Mouse (Mus musculus): Measurements from ENCODE around the gene Mgmt.

Gene Mgmt

GRCm38 (mm10) chr7:137001215-137001614 lies 106.8 kb downstream of the Mgmt start:
- no peak for DNase-seq (ENCODE audit: low spot score in 2 of 2)

DNA sequence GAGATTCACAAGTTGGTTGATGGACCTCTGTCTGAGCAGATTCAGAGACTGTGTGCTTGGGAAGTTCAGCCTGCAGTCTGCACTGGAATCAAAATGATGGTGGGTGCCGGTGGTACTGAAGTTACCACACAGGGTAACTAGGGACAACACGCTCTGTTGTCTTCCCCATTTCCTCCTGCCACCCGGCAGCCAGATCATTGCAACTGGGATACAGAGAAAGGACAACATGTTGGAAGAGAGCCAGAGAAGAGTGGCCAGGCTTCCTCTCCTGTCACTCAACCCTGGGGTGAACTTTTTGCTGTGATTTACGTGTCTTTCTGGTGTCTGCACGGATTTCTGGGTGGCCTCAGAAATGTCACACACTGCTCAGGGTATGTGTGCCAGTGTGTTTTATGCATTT lies 107.4 kb downstream of the Mgmt start:
- DNase-seq (ENCODE audit: low spot score in 2 of 2): no peak

DNA sequence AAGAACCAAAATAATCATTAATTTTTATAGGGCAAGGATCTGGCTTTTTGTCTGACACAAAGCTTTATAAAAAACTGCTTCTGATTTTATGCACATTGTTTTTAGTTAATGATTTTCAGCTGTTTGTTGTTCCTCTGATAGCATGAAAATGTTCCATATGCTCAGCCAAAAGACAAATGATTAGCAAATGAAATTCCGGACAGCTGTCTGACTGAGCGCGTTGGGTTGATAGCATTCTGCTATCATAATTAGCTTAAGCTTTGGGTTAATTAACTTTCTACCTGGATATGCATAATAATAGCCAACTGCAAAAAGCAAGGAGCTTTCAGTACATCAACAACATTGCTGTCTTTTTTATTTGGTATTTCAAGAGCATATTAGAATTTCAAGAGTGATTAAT lies 108.0 kb downstream of the Mgmt start:
- no peak for DNase-seq (ENCODE audit: low spot score in 2 of 2)

GRCm38 (mm10) chr7:137005293-137005692 lies 110.9 kb downstream of the Mgmt start:
- no peak for DNase-seq (ENCODE audit: low spot score in 2 of 2)

- DNase-seq (ENCODE audit: low spot score in 2 of 2): no peak
These were observed 113.9 kb downstream of the Mgmt start for GRCm38 (mm10) chr7:137008321-137008720.

DNA sequence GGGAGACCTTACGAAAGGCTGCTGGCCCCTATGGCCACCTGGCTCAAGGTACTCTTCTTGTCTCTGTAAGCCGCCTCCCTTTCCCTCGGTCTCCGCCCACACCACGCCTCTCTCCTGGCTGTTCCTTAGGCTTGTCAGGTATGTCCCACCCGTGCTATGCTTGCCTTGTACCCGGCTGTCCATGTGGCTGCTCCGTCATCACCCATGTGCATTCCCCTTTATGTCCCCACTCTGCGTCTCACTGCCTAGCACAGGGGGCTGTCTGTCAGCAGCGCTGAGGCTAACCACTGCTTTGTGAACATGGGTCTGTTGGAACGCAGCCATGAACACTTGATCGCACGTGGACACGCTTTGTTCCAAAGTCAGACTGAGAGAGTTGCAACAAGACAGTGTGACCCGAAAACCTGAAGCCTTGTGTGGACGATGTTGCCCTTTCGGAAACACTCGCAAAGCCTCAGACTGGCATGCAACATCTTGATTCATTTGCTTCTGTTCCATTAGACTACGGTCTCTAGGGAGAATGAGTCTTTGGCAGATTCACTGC lies 115.4 kb downstream of the Mgmt start:
- no peak for DNase-seq (ENCODE audit: low spot score in 2 of 2)

DNA sequence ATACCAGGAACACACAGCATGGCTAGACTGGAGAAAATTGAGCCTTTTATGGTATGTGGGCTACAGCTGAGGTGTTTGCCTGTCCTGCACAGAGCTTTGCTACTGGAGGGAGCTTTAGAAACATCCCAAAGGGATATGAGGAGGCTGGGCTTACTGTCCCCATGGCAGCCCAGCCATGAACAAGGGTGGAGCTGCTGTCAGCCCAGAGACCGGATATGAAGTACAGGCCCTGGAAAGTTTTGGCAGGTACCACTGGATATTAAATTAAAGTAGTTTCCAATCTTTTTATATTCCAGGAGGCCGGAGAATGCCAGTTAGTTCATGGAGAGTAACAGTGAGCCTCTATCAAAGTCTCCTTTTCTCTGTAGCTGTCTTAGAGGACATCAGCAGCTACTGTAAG lies 116.0 kb downstream of the Mgmt start:
- no peak for DNase-seq (ENCODE audit: low spot score in 2 of 2)

- DNase-seq (ENCODE audit: low spot score in 2 of 2): no peak
These were observed 118.3 kb downstream of the Mgmt start for GRCm38 (mm10) chr7:137012687-137013086.

- DNase-seq (ENCODE audit: low spot score in 2 of 2): no peak
These were observed 119.0 kb downstream of the Mgmt start for GRCm38 (mm10) chr7:137013433-137013832.

DNA sequence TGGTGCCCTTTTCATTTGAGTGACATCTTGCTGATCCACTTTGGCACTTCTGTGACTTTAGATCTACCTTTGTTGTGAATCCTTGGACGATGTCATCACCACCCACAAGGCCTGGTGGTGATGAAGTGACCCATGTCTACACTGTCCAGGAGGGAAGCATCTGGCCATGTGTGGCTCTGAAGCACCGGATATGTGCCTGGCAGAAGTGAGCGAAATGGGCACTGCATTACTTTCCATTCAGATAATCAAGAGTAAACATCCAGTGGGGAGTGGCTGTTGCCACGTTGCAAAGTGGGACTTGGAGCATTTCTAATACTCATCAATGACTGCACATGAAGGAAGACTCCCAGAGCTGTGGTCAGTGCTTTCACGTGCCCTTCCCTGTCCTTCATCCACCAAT lies 124.2 kb downstream of the Mgmt start:
- no peak for DNase-seq (ENCODE audit: low spot score in 2 of 2)

GRCm38 (mm10) chr7:137020195-137020594 lies 125.8 kb downstream of the Mgmt start:
- no peak for DNase-seq (ENCODE audit: low spot score in 2 of 2)

- DNase-seq (ENCODE audit: low spot score in 2 of 2): no peak
These were observed 136.4 kb downstream of the Mgmt start for GRCm38 (mm10) chr7:137030789-137031188.

GRCm38 (mm10) chr7:137033177-137033576 lies 138.8 kb downstream of the Mgmt start:
- DNase-seq (ENCODE audit: low spot score in 2 of 2): no peak

DNA sequence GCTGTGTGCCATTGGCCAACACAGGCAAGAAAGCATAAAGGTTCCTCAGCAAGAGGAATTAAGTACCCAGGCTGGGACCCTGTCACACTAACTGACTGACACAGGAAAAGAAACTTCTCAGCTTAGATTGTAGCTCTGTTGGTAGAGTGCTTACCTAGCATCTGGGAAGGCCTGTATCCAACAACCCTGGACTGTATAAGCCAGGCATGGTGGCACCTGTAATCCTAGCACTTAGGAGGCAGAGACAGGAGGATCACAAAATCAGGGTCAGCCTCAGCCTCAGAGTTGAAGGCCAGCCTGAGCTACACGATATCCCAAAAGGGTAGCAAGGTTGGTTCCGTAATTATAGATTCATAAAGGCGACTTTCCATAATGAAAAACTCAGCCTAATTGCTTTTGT lies 140.6 kb downstream of the Mgmt start:
- DNase-seq (ENCODE audit: low spot score in 2 of 2): no peak

DNA sequence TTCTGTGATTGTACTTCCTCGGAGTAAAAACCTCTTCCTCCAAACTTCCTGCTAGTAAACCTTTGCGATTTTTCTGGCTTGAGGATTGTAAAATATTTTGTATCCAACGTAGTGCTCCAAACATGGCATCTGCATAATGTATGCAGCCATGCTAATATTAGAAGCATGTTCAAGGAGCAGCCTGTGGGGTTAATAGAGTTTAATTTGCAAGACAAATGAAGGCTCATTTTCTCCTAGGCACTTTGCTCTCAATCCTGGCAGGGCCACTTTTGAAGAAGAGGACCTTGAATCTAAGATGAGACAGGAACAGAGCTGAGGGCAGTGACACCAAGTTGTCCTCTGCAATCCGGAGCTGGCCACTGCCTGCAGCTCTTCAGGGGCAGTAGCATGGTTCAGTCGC lies 141.5 kb downstream of the Mgmt start:
- DNase-seq (ENCODE audit: low spot score in 2 of 2): no peak

DNA sequence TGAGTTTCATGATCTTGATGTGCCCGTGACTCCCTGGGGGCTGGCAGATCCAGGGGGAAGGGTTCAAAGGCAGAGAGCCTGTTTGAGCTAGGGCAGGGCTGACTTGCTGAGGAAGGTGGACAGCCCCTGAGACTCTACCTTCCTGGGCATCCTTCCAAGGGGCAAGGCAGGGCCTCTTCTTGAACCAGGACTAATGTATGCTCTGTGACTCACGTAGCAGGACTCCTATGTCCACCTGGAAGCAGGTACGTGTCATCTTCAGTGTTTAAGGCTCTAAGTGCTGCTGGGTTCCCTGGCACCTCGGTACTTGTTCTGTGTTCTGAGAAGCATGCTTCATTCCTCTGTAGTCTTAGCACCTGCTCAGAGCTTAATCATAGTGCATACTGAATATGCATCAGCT lies 143.1 kb downstream of the Mgmt start:
- DNase-seq (ENCODE audit: low spot score in 2 of 2): no peak

- DNase-seq (ENCODE audit: low spot score in 2 of 2): no peak
These were observed 143.5 kb downstream of the Mgmt start for GRCm38 (mm10) chr7:137037872-137038271.

DNA sequence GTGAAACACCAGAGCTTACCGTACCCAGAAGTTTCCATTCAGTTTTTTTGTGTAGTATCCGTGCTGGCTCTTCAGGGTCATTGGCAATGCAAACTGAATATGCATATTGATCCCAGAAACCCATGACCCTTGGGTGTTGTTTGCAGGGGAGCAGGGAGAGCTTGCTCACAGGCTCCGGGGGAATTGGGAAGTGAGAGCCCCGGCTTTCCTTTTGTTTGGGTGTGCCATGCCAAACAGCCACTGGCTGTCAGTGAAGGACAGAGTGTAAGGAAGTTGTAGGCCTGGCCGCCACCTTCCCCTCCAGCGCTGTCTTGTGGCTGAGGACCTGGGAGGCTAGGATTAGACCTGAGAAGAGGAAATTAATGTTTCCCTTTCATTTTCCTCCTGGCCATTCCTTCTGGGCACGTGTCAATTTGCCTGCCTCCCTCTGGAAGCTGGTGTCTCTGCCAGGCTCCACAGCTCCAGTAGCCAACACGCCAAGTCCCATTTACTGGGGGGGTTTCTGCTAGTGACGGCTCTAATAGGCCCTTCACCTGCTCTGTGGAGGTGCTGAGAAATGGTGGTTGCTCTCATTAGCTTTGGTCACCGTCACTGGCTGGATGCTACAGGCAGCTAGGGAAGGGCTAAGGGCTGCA lies 144.0 kb downstream of the Mgmt start:
- no peak for DNase-seq (ENCODE audit: low spot score in 2 of 2)

DNA sequence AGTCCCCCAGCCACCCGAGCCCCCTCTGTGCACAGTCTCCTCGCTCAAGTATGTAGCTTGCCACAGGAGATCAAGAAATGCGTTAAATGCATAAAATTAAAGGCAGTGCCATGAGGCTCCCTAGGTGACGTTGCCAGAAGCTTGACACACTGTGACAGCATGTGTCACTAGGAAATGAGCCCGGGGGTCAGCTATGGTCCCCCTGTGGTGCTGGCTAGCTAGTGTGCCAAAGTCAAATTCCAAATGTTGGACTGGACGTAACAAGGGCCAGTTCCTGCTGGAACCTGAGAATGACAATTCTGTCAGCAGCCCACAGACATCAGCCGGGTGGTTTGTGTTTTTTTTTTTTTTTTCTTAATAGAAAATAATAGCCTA lies 144.5 kb downstream of the Mgmt start:
- no peak for DNase-seq (ENCODE audit: low spot score in 2 of 2)

DNA sequence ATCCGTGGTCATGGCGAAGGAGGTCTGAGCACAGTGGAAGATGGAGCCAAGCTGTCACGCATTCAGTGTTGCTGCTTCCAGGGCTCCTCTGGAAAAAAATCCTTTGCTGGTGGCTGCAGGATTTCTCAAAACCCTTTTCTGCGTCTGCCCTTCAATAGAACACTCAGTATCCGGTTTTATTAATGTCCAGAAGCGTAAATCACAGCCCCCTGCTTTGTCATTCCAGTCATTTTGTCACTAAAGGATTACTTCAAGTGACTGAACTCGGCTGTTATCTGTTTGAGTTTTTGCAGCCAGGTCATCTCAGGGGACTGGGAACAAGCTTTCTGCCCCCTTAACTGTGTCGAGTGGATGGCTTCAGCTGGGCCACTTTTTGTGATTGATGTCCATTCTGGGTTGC lies 146.2 kb downstream of the Mgmt start:
- no peak for DNase-seq (ENCODE audit: low spot score in 2 of 2)

- no peak for DNase-seq (ENCODE audit: low spot score in 2 of 2)
These were observed 152.5 kb downstream of the Mgmt start for GRCm38 (mm10) chr7:137046891-137047290.

DNA sequence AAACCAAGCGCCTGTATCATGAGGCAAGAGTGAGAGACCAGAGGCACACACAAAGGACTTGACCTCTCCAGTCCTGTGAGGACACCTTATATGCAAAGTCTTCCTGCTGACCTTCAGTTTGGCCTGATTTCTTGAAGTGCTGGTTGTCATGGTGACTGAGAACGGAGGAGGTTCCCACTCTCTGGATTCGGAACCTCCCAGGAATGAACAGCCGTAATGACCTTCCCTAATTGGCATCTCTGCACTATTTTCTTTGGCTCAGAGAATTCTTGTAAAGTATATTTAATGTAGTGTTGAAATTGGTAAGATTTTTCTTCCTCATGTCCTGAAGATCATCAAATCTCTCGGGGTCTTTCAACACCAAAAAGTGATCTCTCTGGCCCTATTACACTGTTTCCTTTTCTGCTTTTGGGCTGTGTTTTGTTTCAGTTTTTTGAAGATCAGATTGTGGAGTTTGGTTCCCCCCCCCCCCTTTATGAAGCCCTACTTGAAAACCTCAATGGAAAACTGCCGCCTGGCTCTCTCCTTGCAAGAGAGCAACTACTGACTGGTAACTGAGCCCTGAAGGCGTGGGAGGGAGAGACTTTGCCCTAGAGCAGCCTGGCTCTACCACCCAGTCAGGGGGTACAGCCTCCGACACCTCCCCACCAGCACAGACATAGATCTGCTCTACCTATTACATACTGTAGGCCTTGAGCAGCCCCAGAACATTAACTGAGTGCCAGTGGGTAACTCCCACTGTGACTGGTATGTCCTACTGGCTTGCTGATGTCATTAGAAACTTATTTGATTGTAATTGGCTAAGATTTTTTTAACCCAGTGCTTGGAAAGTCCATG lies 153.9 kb downstream of the Mgmt start:
- no peak for DNase-seq (ENCODE audit: low spot score in 2 of 2)

- no peak for DNase-seq (ENCODE audit: low spot score in 2 of 2)
These were observed 159.9 kb downstream of the Mgmt start for GRCm38 (mm10) chr7:137054343-137054742.

Measured in spleen, postnatal 14 days (tissue).